Mouse (Mus musculus) CH12.LX (cell line): Measurements from ENCODE around the gene Ttc41. TPM values are rescaled to one million over a fixed set of nuclear protein-coding genes. Genes with fewer than 3 reads are reported as not detected.

ENCODE experiments used
- DNase-seq: peaks from one replicate; pipeline ENCODE4 v3.0.0-alpha.2; 2013; ENCODE audit errors: extremely low read depth
- H3K27ac ChIP-seq: 2 replicates; pipeline ENCODE4 v1.5.1; 2012; ENCODE audit warnings: low read depth, mild to moderate bottlenecking, control low read depth, moderate library complexity; ENCODE audit not compliant: insufficient read depth
- H3K27me3 ChIP-seq: replicated peaks from 2 replicates; pipeline ENCODE3; 2012; ENCODE audit warnings: inconsistent platforms
- H3K36me3 ChIP-seq, 2 experiments: replicated peaks in 1 of 2; 2 replicates each; pipeline versions ENCODE3 to v1.6.1; 2012; ENCODE audit warnings: inconsistent platforms in 1 of 2, low read length in 1 of 2, mild to moderate bottlenecking in 1 of 2, mixed read lengths in 1 of 2, moderate library complexity in 1 of 2; ENCODE audit not compliant: control insufficient read depth in 1 of 2, insufficient read depth in 1 of 2
- H3K4me1 ChIP-seq, 2 experiments: 2 replicates each; pipeline ENCODE4 v1.6.1; 2012; ENCODE audit warnings: inconsistent platforms in 1 of 2, moderate library complexity in 1 of 2; ENCODE audit not compliant: insufficient read depth in 2 of 2, control insufficient read depth in 1 of 2
- H3K4me2 ChIP-seq: 2 replicates; pipeline ENCODE4 v1.6.1; 2012; ENCODE audit warnings: low read depth, mild to moderate bottlenecking, control low read depth; ENCODE audit not compliant: poor library complexity, insufficient read depth, severe bottlenecking
- H3K4me3 ChIP-seq, 3 experiments: fragments of 150-350 bp in 1 of 3; sonication (generic) in 1 of 3; replicated peaks in 1 of 3; 2 replicates each; pipeline versions ENCODE3 to v1.5.1; 2011 to 2012; ENCODE audit warnings: low read depth in 2 of 3, low read length in 2 of 3, mild to moderate bottlenecking in 2 of 3, moderate library complexity in 2 of 3, control low read depth in 1 of 3, improper control_type of control experiment in 1 of 3, inconsistent platforms in 1 of 3, mixed read lengths in 1 of 3; ENCODE audit not compliant: poor library complexity in 1 of 3
- H3K79me2 ChIP-seq: replicated peaks from 2 replicates; pipeline ENCODE4 v1.6.1; 2012; ENCODE audit warnings: mild to moderate bottlenecking, moderate library complexity; ENCODE audit not compliant: control insufficient read depth, poor library complexity, insufficient read depth, severe bottlenecking; ENCODE audit errors: extremely low read depth
- H3K9ac ChIP-seq: 2 replicates; pipeline ENCODE4 v1.6.1; 2012; ENCODE audit warnings: low read depth, mild to moderate bottlenecking, control low read depth, moderate library complexity; ENCODE audit not compliant: insufficient read depth
- H3K9me3 ChIP-seq: replicated peaks from 2 replicates; pipeline ENCODE3; 2012; ENCODE audit warnings: low read length, inconsistent platforms, mixed read lengths
- CHD1 ChIP-seq: IDR thresholded peaks from 2 replicates; pipeline ENCODE4 v1.6.1; 2012; ENCODE audit warnings: low read depth, low read length, improper control_type of control experiment, inconsistent platforms
- HCFC1 ChIP-seq: IDR thresholded peaks from 2 replicates; pipeline ENCODE4 v1.6.1; 2012; ENCODE audit warnings: low read depth, mild to moderate bottlenecking, inconsistent platforms, low read length, improper control_type of control experiment
- MXI1 ChIP-seq: IDR thresholded peaks from 2 replicates; pipeline ENCODE4 v1.6.1; 2011; ENCODE audit warnings: mild to moderate bottlenecking, low read depth, low read length, improper control_type of control experiment
- POLR2A ChIP-seq: IDR thresholded peaks from 2 replicates; pipeline ENCODE4 v1.6.1; 2011; ENCODE audit warnings: low read depth, mild to moderate bottlenecking, improper control_type of control experiment, low read length
- SIN3A ChIP-seq: IDR thresholded peaks from 2 replicates; pipeline ENCODE4 v1.6.1; 2012; ENCODE audit warnings: low read length, improper control_type of control experiment, inconsistent platforms
- UBTF ChIP-seq: IDR thresholded peaks from 2 replicates; pipeline ENCODE4 v1.6.1; 2012; ENCODE audit warnings: low read depth, mild to moderate bottlenecking, inconsistent platforms, low read length, improper control_type of control experiment, moderate library complexity
- ZKSCAN1 ChIP-seq: IDR thresholded peaks from 2 replicates; pipeline ENCODE4 v1.6.1; 2012; ENCODE audit warnings: low read depth, inconsistent platforms, low read length, improper control_type of control experiment, borderline replicate concordance
- ZMIZ1 ChIP-seq: IDR thresholded peaks from 2 replicates; pipeline ENCODE4 v1.6.1; 2012; ENCODE audit warnings: low read depth, mild to moderate bottlenecking, inconsistent platforms, low read length, improper control_type of control experiment
- dilution Hi-C: fragments of 300-500 bp; cut with MboI; formaldehyde crosslinking; loops from 2 replicates; pipeline ENCODE4 v1.14.3; 2020; ENCODE audit warnings: low sequenced_read_pairs; ENCODE audit not compliant: extremely low pct_unique_long_range_greater_than_20kb, extremely low pct_ligation_motif_present
- in situ Hi-C: fragments of 300-500 bp; cut with MboI; formaldehyde crosslinking; loops from 3 replicates; pipeline ENCODE4 v1.14.3; 2019; ENCODE audit warnings: low sequenced_read_pairs, low pct_ligation_motif_present, low pct_unique_long_range_greater_than_20kb, mixed read lengths
- polyA plus RNA-seq: library from polyadenylated mRNA; unstranded; fragments of >175 nt; gene quantifications from 2 replicates; pipeline ENCODE4 v1.2.1, GENCODE M21; 2012; ENCODE audit warnings: low read depth; ENCODE audit not compliant: insufficient read length
- total RNA-seq, 2 experiments: library from RNA; depleted of rRNA; stranded (reverse); fragments of 300-350 nt in 1 of 2; fragments of >200 nt in 1 of 2; gene quantifications; 2 replicates each; pipeline ENCODE4 v1.2.3; 2012 to 2014

Ttc41 gene
- total and polyA plus RNA-seq, 3 experiments: 3.6 to 4.4 (median 4.2) TPM

DNA sequence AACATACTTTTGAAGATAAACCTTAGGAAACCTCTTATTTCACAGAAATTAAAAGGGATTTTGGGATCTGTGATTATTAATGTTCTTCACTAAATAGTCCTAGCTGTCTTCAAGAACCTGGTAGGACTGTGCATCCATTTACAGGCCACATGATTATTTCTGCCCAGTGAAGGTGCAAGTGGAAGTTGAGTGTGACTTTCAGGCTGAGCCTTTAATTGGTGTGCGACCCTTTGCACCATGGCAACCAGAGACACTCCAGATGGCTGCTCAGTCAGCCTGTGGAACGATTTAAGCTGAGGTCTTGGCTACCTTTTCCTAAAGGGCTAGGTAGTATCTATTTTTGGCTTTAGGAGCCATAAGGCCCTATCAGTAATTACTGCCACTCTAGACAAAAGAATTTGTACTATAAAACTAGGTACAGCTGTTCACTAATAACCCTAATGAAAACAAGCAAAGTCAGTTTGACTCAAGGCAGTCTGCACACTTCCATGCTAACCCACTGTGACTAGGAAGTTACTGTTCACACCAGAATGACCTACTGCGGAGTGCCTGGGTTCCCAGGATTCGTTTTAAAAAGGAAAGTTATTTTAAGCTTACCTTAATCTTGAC, 3.2 kb upstream of the Ttc41 start:
- Histone ChIP-seq H3K9ac (peak overlapping the region; percentile 94; the same call in 1 of the 2 replicates), H3K36me3 (peaks cover 59 to 70% of the 10 kb centered on the region in 2 experiments), H3K4me1 (peaks cover 8 to 39% of the 10 kb centered on the region in 2 experiments; a peak in 3 of 4 replicates), H3K4me3 (peak overlapping the region; percentile 93 to 99 (median 96)), H3K4me2 (peak overlapping the region; percentile 63), H3K27me3 (no peaks in the 10 kb centered on the region), H3K27ac (no peak overlapping the region; the same call in 1 of the 2 replicates), H3K79me2 (peaks cover 73% of the 10 kb centered on the region), H3K9me3 (no peaks in the 10 kb centered on the region)
- dilution Hi-C loops: no loop called here
- DNase-seq: no peak
- in situ Hi-C loops: no loop called here
- 0 out of 2 replicates have a peak, but pooled peaks have one; percentile 28 for TF ChIP-seq POLR2A
- TF ChIP-seq MXI1: peak; percentile 75
- no peak for TF ChIP-seq HCFC1
- peak; percentile 85 for TF ChIP-seq SIN3A
- peak; percentile 93 for TF ChIP-seq CHD1

- Histone ChIP-seq H3K9ac (peak overlapping the region; percentile 94), H3K27ac (no peak overlapping the region), H3K36me3 (peaks cover 51 to 60% of the 10 kb centered on the region in 2 experiments), H3K4me2 (peak overlapping the region; percentile 63), H3K79me2 (peaks cover 65% of the 10 kb centered on the region), H3K4me1 (peaks cover 12 to 39% of the 10 kb centered on the region in 2 experiments; a peak in 3 of 4 replicates), H3K4me3 (peak overlapping the region; percentile 93 to 99 (median 96)), H3K9me3 (no peaks in the 10 kb centered on the region), H3K27me3 (no peaks in the 10 kb centered on the region)
- TF ChIP-seq ZKSCAN1 (no peak), SIN3A (peak; percentile 74)
- in situ Hi-C loops: no loop called here
- DNase-seq: no peak
- dilution Hi-C loops: no loop called here
Measured at GRCm38 (mm10) chr10:86703375-86703774, 2.2 kb upstream of the Ttc41 start.

DNA sequence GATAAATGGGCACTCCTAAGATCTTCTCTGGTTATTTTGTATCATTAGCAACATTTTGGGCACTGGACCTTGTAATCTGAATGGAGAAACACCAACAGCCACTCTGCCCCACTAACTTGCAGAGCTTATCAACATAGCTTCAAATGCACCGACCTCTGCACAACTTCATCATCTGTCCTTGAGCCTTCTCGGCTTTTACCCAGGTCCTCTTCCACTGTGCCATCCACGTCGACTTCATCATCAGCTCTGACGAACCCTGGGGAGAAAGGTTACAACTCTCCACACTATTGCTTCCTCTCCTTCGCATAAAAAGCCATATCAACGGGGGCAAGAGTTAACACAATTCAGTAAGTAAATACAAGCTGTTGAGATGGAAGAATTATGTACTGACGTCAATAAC, 1.5 kb upstream of the Ttc41 start:
- TF ChIP-seq ZMIZ1: peak; percentile 2; the same call in 1 of the 2 replicates
- no peak for TF ChIP-seq UBTF
- Histone ChIP-seq H3K27ac (peak overlapping the region; percentile 82; the same call in 1 of the 2 replicates), H3K4me3 (peak overlapping the region; percentile 93 to 99 (median 96)), H3K79me2 (peaks cover 59% of the 10 kb centered on the region), H3K9me3 (no peaks in the 10 kb centered on the region), H3K9ac (peak overlapping the region; percentile 94), H3K4me2 (peak overlapping the region; percentile 63; the same call in 1 of the 2 replicates), H3K27me3 (no peaks in the 10 kb centered on the region), H3K4me1 (peaks cover 7 to 40% of the 10 kb centered on the region in 2 experiments; a peak in 3 of 4 replicates), H3K36me3 (peaks cover 45 to 54% of the 10 kb centered on the region in 2 experiments)
- no peak for DNase-seq
- dilution Hi-C loops: no loop called here
- in situ Hi-C loops: no loop called here
